Mouse (Mus musculus): ENCODE measurements around the gene Dpm3. TPM values are rescaled to one million over a fixed set of nuclear protein-coding genes. Genes with fewer than 3 reads are reported as not detected.

The Dpm3 gene
- total RNA-seq, 2 experiments from 2014 or later: 108 TPM

DNA sequence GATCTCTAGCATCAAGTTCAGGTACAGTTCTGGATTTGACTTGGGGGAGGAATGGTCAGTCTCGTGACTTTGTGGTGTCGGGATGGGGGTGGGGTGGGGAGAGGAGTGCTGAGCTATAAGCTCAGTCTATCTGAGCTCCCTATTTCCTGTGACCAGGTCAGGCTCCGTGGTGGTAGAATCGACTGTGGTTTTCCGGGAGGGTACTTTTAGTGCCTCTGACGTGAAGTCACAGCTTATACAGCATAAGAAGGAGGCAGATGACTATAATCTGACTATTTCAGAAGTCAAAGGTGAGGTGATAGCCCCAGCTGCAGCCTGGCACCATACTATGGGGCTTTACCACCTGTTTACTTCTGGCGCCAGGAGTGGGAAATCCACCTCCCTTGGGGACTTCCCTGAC lies 27.8 kb upstream of the Dpm3 start:
- no peak for DNase-seq (ENCODE audit: low spot score in 2 of 2)

DNA sequence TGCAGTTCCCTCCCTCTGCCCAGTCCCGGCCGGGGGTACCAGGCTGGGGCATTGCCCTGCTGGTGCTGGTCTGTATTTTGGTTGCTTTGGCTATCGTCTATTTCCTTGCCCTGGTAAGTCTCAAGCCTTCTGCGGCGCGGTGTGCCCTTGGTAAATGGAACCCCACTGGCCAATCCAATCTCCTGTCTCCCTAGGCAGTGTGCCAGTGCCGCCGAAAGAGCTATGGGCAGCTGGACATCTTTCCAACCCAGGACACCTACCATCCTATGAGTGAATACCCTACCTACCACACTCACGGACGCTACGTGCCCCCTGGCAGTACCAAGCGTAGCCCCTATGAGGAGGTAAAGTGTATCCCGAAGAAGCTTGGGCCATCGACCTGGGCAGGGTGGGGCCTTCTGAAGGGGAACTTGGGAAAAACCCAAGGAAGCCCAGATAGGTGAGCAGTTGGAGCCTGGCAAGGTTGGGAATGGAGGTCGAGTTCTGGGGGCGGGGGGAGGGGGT lies 27.3 kb upstream of the Dpm3 start:
- DNase-seq (ENCODE audit: low spot score in 2 of 2): no peak

DNA sequence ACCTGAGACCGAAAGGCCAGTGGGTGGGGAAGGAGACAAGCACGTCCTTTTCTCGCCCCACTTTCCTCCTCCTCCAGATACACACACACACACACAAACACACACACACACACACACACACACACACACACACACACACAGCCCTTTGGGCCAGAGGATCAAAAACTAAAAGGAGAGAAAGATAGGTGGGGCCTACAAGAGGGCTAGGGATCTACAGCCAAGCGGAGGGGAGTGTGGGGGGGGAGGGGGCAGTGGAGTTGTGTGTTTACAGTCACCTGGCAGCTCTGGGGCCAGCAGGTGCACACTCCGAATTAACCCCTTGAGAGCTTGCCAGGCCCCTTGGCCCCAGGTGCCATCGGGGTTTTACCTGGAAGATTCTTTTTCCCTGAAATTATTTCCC lies 26.5 kb upstream of the Dpm3 start:
- DNase-seq (ENCODE audit: low spot score in 2 of 2): no peak

DNA sequence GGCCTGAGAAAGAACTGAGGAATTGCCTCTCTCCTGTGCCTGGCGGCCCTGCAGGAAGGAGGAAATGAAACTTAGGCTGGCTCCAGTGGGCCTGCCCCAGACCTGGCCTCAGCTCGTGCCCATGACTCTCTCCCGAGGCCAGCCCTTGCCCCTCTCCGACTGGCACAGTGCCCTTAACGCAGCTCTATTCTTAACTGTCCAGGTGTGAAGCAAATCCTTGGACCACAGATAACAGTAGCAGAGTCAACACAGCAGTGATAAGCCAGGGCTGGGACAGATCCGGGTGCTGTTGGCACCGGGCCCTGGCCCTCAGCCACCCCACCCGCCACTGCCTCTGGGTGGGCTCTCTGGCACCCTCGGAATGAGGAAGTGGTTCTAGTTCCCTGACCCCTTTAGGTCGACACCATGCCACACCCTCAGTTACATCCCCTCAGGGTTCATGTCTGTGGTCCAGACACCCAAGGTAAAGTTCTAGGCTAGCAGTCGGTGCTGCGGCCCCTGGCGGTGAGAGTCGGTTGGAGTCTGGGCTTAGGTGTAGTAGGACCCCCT lies 25.5 kb upstream of the Dpm3 start:
- DNase-seq (ENCODE audit: low spot score in 2 of 2): no peak

DNA sequence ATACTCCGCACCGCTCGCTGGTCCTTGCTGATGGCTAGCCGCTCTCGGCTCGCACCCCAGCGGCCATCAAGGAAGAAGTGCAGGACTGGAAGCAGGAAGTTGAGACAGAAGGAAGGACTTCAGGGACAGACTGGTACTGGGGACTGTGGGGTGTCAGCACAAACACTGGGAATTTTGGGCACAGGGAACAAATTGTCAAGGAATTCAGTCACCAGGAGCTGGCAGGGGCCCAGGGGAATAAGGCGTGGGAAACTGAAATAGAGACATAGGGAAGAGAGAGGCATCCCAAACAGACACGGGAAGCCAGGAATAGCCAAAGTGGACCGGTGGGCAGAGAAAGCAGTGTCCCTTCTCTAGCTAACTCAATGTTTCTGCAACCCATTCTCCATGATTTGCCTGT lies 22.6 kb upstream of the Dpm3 start:
- DNase-seq (ENCODE audit: low spot score in 2 of 2): no peak

DNA sequence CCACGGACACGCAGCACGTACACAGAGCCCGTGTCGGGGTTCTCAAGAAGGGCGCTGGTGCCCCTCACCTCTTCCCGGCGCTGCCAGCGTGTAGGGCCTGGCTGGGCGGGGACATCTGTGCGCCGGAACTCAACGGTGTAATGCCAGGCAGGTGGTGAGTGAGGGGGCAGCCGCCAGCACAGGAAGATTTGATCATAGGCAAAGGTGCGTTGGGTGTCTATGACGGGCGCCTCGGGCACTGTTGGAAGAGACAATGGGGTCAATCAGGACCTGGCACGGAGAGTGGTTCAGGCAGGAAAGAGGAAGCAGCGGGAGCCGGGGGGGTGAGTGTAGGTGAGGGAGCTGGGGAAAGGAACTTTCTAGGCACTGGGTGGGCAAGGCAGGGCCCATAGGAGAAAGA lies 21.5 kb upstream of the Dpm3 start:
- no peak for DNase-seq (ENCODE audit: low spot score in 2 of 2)

- DNase-seq (ENCODE audit: low spot score in 2 of 2): no peak
Observed at GRCm38 (mm10) chr3:89238494-89238893, 20.7 kb upstream of the Dpm3 start.

DNA sequence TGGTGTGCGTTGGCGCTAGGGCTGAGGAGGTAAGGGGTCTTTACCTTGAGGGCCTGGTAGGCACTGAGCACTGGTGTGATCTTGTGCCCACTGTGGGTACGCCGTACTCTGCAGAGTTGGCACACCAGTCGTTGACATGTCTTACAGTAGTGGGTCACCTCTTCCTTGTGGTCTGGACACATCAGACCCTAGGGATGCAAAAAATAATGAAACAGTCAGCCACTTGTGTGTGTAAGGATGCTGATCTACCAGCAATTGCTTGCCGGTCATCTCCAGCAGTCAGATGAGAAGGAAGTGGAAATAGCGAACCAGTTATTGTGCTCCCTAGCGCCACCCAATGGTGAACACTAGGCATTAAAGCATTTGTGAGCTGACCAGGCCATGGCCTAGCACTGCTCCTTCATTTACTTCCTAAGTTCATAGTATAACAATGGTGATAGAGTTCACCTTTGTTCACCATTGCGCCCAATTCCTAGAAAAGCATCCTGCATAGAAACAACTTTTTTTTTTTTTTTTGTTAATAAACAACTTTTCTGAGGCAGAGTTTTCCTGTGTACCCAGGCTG lies 16.7 kb upstream of the Dpm3 start:
- peak in 1 of 2 experiments; percentile 37 for DNase-seq (ENCODE audit: low spot score in 2 of 2)

DNA sequence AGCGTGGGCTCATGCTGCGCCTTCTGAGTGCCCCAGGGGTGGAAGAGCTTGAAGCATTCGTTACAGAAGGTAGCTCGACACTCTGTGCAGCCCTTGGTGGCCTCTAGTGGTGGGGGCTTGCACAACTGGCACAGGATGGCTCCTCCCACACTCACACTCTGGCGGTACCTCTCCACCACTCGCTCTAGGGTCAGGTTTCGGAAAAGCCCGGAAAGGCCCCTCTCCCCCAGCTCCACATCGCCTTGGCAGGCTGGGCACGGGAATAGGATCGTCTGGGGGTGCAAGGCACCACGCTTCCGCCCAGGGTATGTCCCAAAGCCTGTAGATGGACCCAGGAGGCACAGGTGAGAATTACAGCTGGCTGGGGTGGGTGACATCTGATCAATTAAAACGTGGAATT lies 15.5 kb upstream of the Dpm3 start:
- no peak for DNase-seq (ENCODE audit: low spot score in 2 of 2)

- DNase-seq (ENCODE audit: low spot score in 2 of 2): no peak
Observed at GRCm38 (mm10) chr3:89244158-89244981, 14.8 kb upstream of the Dpm3 start.

DNA sequence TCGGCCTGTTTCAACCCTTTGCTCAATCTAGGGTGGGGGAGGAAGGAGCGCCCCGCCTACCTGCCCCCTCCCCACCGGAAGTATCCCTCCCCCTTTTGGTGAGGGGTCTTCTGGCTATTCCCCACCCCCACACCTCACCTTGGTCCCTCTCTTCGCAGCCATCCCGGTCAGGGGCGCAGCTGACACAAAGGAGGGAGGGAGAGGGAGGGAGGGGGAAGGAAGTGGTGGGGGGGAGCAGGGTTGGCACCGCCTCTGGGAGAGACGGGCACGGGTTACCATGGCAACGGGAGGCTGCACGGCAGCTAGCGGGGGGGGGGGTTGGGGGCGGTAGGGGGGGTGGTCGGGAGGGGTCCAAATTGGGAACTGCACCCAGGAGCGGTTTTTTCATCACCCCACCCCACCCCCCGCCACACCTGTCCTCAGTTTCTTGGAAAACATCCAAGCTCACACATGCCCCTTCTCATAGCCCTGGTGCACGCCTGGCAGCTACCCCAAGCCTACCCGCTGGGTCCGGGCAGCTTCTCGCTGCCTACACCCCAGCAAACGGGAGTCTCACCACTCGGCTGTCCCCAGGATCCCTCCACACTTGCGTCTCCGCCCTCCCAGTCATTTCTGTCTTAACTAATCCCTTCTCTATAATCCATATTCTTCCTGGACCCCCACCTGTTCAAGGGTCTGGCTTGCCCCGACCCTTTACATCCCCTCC lies 14.0 kb upstream of the Dpm3 start:
- DNase-seq (ENCODE audit: low spot score in 2 of 2): no peak

GRCm38 (mm10) chr3:89245688-89246171 lies 13.4 kb upstream of the Dpm3 start, which contains the start of gene Krtcap2:
TSS of gene Krtcap2 (plus strand) at chr3:89245966.
- DNase-seq (ENCODE audit: low spot score in 2 of 2): no peak

DNA sequence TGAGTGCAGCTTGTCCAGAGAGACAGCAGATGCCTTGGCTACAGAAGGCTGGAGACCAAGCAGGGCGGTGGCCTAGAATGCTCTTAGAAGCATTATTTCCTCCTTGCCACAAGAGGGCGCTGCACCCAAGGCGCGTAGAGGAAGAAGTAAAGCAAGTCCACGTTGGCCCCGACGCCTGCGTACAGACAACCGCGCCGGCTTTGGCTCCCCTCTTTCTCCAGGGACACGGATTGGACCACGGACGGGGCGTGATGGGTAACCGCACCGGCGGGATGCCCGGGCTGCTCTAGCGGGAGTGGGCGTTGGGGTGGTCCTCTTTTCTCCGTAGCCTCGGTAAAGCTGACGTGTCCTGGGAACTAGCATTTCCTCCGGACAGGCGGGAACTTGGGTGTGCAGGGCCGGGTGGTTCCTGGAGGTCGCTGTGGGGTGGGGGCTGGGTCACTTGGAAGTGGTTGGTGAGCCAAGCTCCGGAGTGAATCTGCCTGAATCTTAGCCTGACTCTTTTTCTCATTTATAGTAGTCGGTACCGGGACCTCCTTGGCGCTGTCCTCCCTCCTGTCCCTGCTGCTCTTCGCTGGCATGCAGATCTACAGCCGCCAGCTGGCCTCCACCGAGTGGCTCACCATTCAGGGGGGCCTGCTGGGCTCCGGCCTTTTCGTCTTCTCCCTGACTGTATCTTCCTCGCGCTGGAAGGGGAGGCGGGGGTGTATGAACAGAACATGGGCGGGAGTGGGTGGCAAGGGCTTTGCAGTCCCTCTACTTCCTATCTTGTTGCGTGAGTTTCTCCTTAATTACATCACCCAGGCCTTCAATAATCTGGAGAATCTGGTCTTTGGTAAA lies 12.7 kb upstream of the Dpm3 start, which contains the start of gene Trim46:
Trim46 (minus strand) TSS at position 49 of the 840 bp plus-strand sequence.
- DNase-seq (ENCODE audit: low spot score in 2 of 2): peak; percentile 66 to 81

GRCm38 (mm10) chr3:89247466-89247865 lies 11.7 kb upstream of the Dpm3 start:
- DNase-seq (ENCODE audit: low spot score in 2 of 2): no peak

DNA sequence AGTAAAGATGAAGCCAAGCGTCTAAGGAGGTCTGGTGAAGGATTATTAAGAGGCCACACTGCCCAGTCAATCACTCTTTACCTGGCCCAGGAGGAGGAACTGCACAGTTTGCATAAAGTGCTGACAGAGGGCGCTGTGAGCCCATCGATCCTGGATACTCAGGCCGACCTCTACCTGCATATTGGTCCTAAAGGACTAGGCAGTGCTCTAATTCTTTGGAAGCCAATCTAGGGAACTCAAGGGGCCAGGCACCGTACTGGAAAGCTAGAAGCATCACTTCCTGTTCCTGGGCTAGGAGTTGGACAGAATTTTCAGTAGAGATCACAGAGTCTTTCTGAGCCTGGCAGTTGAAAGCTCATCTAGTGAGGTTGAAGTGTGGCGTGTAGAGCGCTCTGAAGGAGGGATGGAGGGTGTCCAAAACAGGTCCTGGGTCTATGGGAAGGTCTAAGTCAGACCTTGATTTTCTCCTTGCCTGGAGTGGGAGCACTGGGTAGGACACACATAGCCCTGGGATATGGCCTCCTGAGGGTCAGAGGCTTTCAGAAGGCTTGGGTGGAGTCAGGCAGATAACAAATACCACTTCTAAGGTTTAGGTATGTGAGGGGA lies 8.6 kb upstream of the Dpm3 start:
- no peak for DNase-seq (ENCODE audit: low spot score in 2 of 2)

DNA sequence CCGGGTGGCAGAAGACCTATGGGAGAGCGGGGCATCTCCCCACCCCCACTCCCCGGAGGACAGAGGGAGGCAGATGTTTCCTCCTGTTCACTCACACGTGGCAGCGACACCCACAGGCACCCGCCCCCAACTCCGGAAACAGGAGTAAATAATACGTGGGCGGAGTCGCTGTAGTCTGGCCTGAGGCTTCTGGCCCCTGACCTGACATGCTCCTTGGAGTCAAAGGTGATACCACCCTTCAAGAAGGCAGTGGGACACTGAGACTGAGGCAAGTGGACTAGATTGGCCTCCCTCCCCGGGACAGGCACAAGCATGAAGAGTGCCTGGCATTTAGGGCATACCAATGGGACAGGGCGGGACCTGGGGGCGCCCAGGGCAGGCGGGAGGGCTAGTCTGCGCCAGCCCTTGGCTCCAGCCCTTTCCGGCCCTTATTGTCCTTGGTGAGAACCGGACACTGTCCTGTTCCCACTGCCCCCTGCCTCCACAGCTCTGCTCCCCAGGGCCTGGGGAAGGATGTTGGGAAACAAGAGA lies 7.7 kb upstream of the Dpm3 start:
- DNase-seq (ENCODE audit: low spot score in 2 of 2): no peak

DNA sequence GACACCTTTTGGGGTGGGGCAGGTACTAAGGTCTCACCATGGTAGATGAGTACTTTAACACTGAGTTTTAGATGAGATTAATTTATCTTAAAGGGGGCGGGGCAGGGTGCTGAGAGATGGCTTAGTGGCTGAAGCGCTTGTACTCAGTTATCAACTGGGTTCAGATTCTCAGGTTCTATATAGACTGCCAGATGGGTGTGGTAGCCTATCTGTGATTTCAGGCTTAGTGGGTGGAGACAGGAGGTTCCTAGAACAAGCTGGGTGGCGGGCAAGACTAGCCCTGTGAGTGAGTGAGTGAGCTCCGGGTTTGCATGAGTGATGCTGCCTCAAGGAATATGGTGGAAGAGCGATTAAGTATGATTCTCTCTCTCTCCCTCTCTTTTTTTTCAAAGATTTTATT lies 4.2 kb upstream of the Dpm3 start:
- DNase-seq (ENCODE audit: low spot score in 2 of 2): no peak

GRCm38 (mm10) chr3:89256177-89256576 lies 3.0 kb upstream of the Dpm3 start:
- DNase-seq (ENCODE audit: low spot score in 2 of 2): no peak

DNA sequence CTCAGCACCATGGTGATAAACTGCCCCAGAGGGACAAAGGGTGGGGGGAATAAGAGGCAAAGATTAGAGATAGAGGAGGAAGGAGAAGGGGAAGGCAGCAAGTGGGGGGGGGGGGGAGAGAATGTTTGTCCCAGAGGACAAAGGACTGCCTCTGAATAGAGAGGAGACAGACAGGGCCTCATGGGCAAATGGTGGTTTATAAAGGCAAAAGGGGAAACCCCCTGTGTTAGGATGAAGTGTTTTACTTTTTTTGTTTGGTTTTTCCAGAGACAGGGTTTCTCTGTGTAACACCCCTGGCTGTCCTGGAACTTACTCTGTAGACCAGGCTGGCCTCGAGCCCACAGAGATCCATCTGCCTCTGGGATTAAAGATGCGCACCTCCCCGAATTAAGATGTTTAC lies 1.1 kb downstream of the Dpm3 start:
- DNase-seq (ENCODE audit: low spot score in 2 of 2): no peak

- no peak for DNase-seq (ENCODE audit: low spot score in 2 of 2)
Observed at GRCm38 (mm10) chr3:89262417-89262816, 3.3 kb downstream of the Dpm3 start.
